9 mouse cellular contexts compared by ENCODE assay signal in the genomic region with DNA sequence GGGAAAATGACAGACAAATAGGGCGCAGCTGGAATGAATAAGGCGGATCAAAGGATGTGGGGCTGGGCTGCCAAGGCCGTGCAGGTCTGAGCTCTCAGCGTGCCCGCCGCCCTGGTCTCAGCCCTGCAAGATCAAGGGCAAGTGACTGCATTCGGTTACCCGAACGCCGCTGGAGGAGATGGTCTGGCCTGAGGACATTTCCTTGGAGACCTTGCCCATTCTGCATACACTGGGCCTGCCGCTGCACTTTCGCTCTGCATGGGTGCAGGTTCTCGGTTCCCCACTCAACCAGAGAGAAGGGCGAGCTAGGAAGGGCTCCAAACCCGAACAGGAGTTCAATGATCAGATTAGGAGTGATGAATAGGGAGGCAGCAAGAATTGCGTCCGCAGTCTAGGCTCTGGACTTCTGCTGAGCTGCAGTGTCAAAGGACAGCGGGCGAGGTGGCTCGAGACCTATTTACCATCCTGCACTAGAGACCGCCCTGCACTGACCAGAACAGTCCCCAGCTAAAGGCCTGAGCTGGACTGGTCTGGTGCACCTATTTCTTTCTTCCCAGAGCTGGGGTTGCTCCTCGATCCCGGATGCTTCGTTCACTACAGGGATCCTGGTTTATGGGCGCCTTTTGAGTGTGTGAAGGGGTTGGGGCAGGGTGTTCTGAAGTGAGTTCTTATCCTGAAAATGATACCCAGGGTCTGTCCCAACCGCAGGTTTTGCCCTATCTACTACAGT. TPM values are rescaled to one million over a fixed set of nuclear protein-coding genes. Genes with fewer than 3 reads are reported as not detected.
DNase-seq lines count a peak whose midpoint lies in the region; ATAC-seq and TF ChIP-seq lines count a peak whose summit lies in the region.
"Had no signal": no experiment of that assay in that cellular context is flagged by ENCODE, and none has a peak within 500 bp of the region (broad histone marks: within the 10 kb centered on the region; RNA-seq: fewer than 3 reads in every experiment).

No protein-coding gene starts in this region.

- H3K27ac ChIP-seq in lung, embryonic 14.5 days (ENCODE audit: low read depth) = no peak overlapping the region
- H3K27ac ChIP-seq in embryonic facial prominence, embryonic 12.5 days = no peak overlapping the region
- H3K27ac ChIP-seq in limb, embryonic 11.5 days (replicated peaks; ENCODE audit: low read depth, low read length) = no peak overlapping the region
- H3K27ac ChIP-seq in neural tube, embryonic 15.5 days (replicated peaks) = no peak overlapping the region

- H3K9me3 ChIP-seq in lung, embryonic 14.5 days (ENCODE audit: low read depth, low read length) = no peaks in the 10 kb centered on the region
- H3K9me3 ChIP-seq in embryonic facial prominence, embryonic 12.5 days = no peaks in the 10 kb centered on the region
- H3K9me3 ChIP-seq in limb, embryonic 11.5 days (ENCODE audit: control insufficient read depth, low read length) = no peaks in the 10 kb centered on the region
- H3K9me3 ChIP-seq in neural tube, embryonic 15.5 days (replicated peaks) = no peaks in the 10 kb centered on the region

- no peak for ATAC-seq in lung, embryonic 14.5 days (ENCODE audit: insufficient read depth)
- no peak for ATAC-seq in embryonic facial prominence, embryonic 12.5 days (ENCODE audit: insufficient number of reproducible peaks, insufficient read depth, low FRiP score, low TSS enrichment)
- ATAC-seq in limb, embryonic 11.5 days (ENCODE audit: insufficient number of reproducible peaks, low FRiP score, low TSS enrichment, low read depth) = peak; percentile 24; the same call in 1 of the 2 replicates
- no peak for ATAC-seq in neural tube, embryonic 15.5 days (ENCODE audit: low FRiP score)

- WGBS in lung, embryonic 14.5 days = 5% methylated on average over 26 of the region's 26 CpGs
- WGBS in embryonic facial prominence, embryonic 12.5 days = 3% methylated on average over 26 of the region's 26 CpGs
- WGBS in limb, embryonic 11.5 days = 1% methylated on average over 26 of the region's 26 CpGs
- WGBS in neural tube, embryonic 15.5 days = 12% methylated on average over 26 of the region's 26 CpGs

- DNase-seq in lung, embryonic 14.5 days = no peak
- no peak for DNase-seq in lung, postnatal 4 days
- peak; percentile 75 for DNase-seq in limb, embryonic 11.5 days (ENCODE audit: low spot score)
- no peak for DNase-seq in ovary, adult 18-20 months (ENCODE audit: low spot score)
- DNase-seq in frontal cortex, adult 2 months (ENCODE audit: extremely low spot score in 1 of 2, low spot score in 1 of 2) = no peak
- DNase-seq in testis, postnatal 14 days (ENCODE audit: low spot score) = no peak
- DNase-seq: layer of hippocampus, postnatal 36 days had no signal

- no peak overlapping the region; the same call in 1 of the 2 replicates for H3K9ac ChIP-seq in lung, embryonic 14.5 days
- no peak overlapping the region for H3K9ac ChIP-seq in embryonic facial prominence, embryonic 12.5 days
- no peak overlapping the region; the same call in 1 of the 2 replicates for H3K9ac ChIP-seq in limb, embryonic 11.5 days (ENCODE audit: low read length)
- no peak overlapping the region for H3K9ac ChIP-seq in neural tube, embryonic 15.5 days (replicated peaks)

- no peaks in the 10 kb centered on the region for H3K36me3 ChIP-seq in lung, embryonic 14.5 days (ENCODE audit: insufficient read depth)
- H3K36me3 ChIP-seq in embryonic facial prominence, embryonic 12.5 days = no peaks in the 10 kb centered on the region
- H3K36me3 ChIP-seq in limb, embryonic 11.5 days (ENCODE audit: control insufficient read depth, insufficient read depth, low read length) = no peaks in the 10 kb centered on the region
- H3K36me3 ChIP-seq in neural tube, embryonic 15.5 days = no peaks in the 10 kb centered on the region

- H3K4me2 ChIP-seq in lung, embryonic 14.5 days = peak overlapping the region; percentile 74
- peak overlapping the region; percentile 62; the same call in 1 of the 2 replicates for H3K4me2 ChIP-seq in embryonic facial prominence, embryonic 12.5 days (replicated peaks)
- peak overlapping the region; percentile 57 for H3K4me2 ChIP-seq in limb, embryonic 11.5 days (ENCODE audit: low read depth, severe bottlenecking)
- peak overlapping the region; percentile 63; the same call in 1 of the 2 replicates for H3K4me2 ChIP-seq in neural tube, embryonic 15.5 days

- no peak for TF ChIP-seq CTCF in lung, embryonic 14.5 days (IDR thresholded peaks at IDR 0.05; ENCODE audit: low read depth)

- peaks cover 6% of the 10 kb centered on the region; the same call in 1 of the 2 replicates for H3K4me1 ChIP-seq in lung, embryonic 14.5 days (ENCODE audit: insufficient read depth)
- peaks cover 18% of the 10 kb centered on the region; the same call in 1 of the 2 replicates for H3K4me1 ChIP-seq in embryonic facial prominence, embryonic 12.5 days
- peaks cover 13% of the 10 kb centered on the region for H3K4me1 ChIP-seq in limb, embryonic 11.5 days (ENCODE audit: control insufficient read depth, insufficient read depth, low read length)
- H3K4me1 ChIP-seq in neural tube, embryonic 15.5 days = peaks cover 24% of the 10 kb centered on the region

- peaks cover 72% of the 10 kb centered on the region for H3K27me3 ChIP-seq in lung, embryonic 14.5 days (ENCODE audit: insufficient read depth, low read length)
- peaks cover 81% of the 10 kb centered on the region for H3K27me3 ChIP-seq in embryonic facial prominence, embryonic 12.5 days
- H3K27me3 ChIP-seq in limb, embryonic 11.5 days (ENCODE audit: control insufficient read depth, insufficient read depth, low read length) = peaks cover 79% of the 10 kb centered on the region
- H3K27me3 ChIP-seq in neural tube, embryonic 15.5 days (replicated peaks) = peaks cover 81% of the 10 kb centered on the region

- H3K4me3 ChIP-seq in lung, embryonic 14.5 days (ENCODE audit: low read depth, low read length) = peak overlapping the region; percentile 41; the same call in 1 of the 2 replicates
- H3K4me3 ChIP-seq in embryonic facial prominence, embryonic 12.5 days = no peak overlapping the region
- H3K4me3 ChIP-seq in limb, embryonic 11.5 days (ENCODE audit: low read depth, low read length) = peak overlapping the region; percentile 33; the same call in 1 of the 2 replicates
- H3K4me3 ChIP-seq in neural tube, embryonic 15.5 days (replicated peaks) = no peak overlapping the region

RNA-seq across cellular contexts. Expression of a gene that starts 9.9 kb away (rescaled TPM):
- polyA plus RNA-seq in lung, embryonic 14.5 days (2014; fragmentation: Nextera tagmentation; extraction: Ambion mirVana) = 32.5 and 38.7 TPM in 2 replicates
- polyA plus RNA-seq in embryonic facial prominence, embryonic 12.5 days (2016; fragmentation: Nextera tagmentation; extraction: Ambion mirVana) = 10.0 and 14.1 TPM in 2 replicates
- 1.5 and 4.1 TPM in 2 replicates for polyA plus RNA-seq in limb, embryonic 11.5 days (2014; fragmentation: Nextera tagmentation; extraction: Ambion mirVana)
- 8.1 and 11.4 TPM in 2 replicates for polyA plus RNA-seq in neural tube, embryonic 15.5 days (2015; fragmentation: Nextera tagmentation; extraction: Ambion mirVana)
- 0.06 and 0.20 TPM in 2 replicates for polyA plus RNA-seq in frontal cortex, adult 2 months (2012; rRNA removed)

Comparison
In these comparisons a context has a peak if more than half of its experiments do, and no peak if none do; other contexts are left out.
1. H3K4me3 ChIP-seq: peak in lung, embryonic 14.5 days (single experiment) and limb, embryonic 11.5 days (single experiment); none in embryonic facial prominence, embryonic 12.5 days (single experiment) and neural tube, embryonic 15.5 days (single experiment).
2. Peak in every context shown above with its lines, with median percentiles within 50 percentile points of each other: H3K4me2 ChIP-seq.